Mouse (Mus musculus): ENCODE data around the gene Sh3d21. TPM values are rescaled to one million over a fixed set of nuclear protein-coding genes. Genes with fewer than 3 reads are reported as not detected.

The Sh3d21 gene
- polyA plus RNA-seq, 1 experiment from 2014 or later = 1.1 TPM

DNA sequence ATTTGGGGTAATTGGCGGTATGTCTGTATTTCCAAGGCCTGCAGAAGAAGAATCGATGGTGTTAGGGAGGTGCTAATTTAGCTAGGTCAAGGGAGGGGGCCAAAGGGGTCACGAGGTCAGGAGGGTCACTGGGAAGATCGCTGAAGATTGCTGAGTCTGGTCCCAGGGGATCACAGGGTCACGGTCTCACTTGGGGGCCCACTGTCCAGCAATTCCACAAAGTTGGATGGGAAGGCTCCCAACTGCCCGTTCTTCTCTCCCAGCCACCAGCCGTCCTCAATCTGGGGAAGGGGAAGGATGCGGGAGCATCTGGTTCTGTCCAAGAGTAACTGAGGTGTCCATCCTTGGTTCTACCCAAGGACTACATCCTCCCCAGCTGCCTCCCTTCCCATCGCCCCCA, 1.3 kb downstream of the Sh3d21 start:
- ATAC-seq = no peak
- Histone ChIP-seq H3K36me3 (ENCODE audit: control insufficient read depth, insufficient read depth, low read length) (peaks cover 17% of the 10 kb centered on the region), H3K9ac (ENCODE audit: low read length) (no peak overlapping the region; the same call in 1 of the 2 replicates), H3K4me3 (ENCODE audit: low read depth, low read length) (peak overlapping the region; percentile 47; the same call in 1 of the 2 replicates), H3K4me1 (ENCODE audit: control insufficient read depth, insufficient read depth, low read length) (peaks cover 6% of the 10 kb centered on the region), H3K4me2 (ENCODE audit: low read length) (peak overlapping the region; percentile 98; the same call in 1 of the 2 replicates), H3K27me3 (replicated peaks; ENCODE audit: control insufficient read depth, insufficient read depth, low read length) (no peaks in the 10 kb centered on the region), H3K27ac (ENCODE audit: low read depth, low read length) (no peak overlapping the region), H3K9me3 (replicated peaks; ENCODE audit: control insufficient read depth, low read length) (no peaks in the 10 kb centered on the region)
- WGBS = 78% methylated on average over 8 of the region's 9 CpGs
- DNase-seq (ENCODE audit: low spot score) = no peak

DNA sequence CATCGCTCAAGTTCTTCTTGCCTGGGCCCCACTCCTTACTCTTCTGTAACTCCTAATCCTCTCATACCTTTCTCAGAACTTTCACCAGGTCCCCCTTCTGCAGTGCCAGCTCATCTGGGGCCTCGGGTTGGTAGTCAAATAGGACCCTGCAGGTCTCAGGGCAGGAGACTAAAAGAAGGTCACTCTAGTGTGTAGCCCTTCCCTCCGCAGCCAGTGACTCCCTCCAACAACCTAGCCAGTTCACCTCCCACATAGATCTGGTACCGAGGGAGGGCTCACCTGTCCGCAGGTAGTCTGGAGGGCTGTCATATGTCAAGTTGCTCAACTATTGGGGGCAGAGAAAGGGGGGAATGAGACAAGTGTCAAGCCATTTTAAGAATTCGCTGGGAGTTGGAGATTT, 1.8 kb downstream of the Sh3d21 start:
- peaks cover 12% of the 10 kb centered on the region for H3K36me3 ChIP-seq (ENCODE audit: control insufficient read depth, insufficient read depth, low read length)
- no peak for DNase-seq (ENCODE audit: low spot score)
- H3K9ac ChIP-seq (ENCODE audit: low read length) = no peak overlapping the region
- no peak overlapping the region for H3K4me2 ChIP-seq (ENCODE audit: low read length)
- no peak overlapping the region for H3K27ac ChIP-seq (ENCODE audit: low read depth, low read length)
- no peaks in the 10 kb centered on the region for H3K9me3 ChIP-seq (replicated peaks; ENCODE audit: control insufficient read depth, low read length)
- no peak for ATAC-seq
- WGBS = 87% methylated on average over 6 of the region's 6 CpGs
- no peaks in the 10 kb centered on the region for H3K27me3 ChIP-seq (replicated peaks; ENCODE audit: control insufficient read depth, insufficient read depth, low read length)
- no peak overlapping the region for H3K4me3 ChIP-seq (ENCODE audit: low read depth, low read length)
- H3K4me1 ChIP-seq (ENCODE audit: control insufficient read depth, insufficient read depth, low read length) = peaks cover 6% of the 10 kb centered on the region

DNA sequence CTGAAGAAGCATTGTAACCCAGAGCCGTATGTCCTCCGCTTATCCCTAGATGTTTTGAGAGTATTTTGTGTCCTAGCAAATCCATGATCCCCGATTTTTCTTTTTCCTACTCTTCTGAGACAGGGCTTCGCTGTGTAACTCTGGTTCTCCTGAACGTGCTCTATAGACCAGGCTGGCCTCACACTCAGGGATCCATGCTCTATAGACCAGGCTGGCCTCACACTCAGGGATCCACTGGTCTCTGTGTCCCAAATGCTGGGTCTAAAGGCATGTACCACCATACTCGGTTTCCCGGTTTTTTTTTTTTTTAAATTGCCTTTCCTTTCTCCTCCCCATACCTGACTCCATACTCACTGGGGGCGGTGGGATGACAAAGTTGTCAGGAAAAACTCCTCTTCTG, 2.3 kb downstream of the Sh3d21 start:
- Histone ChIP-seq H3K4me3 (ENCODE audit: low read depth, low read length) (no peak overlapping the region), H3K27ac (ENCODE audit: low read depth, low read length) (no peak overlapping the region), H3K4me2 (ENCODE audit: low read length) (no peak overlapping the region), H3K9ac (ENCODE audit: low read length) (no peak overlapping the region), H3K27me3 (replicated peaks; ENCODE audit: control insufficient read depth, insufficient read depth, low read length) (no peaks in the 10 kb centered on the region), H3K9me3 (replicated peaks; ENCODE audit: control insufficient read depth, low read length) (no peaks in the 10 kb centered on the region), H3K4me1 (ENCODE audit: control insufficient read depth, insufficient read depth, low read length) (peaks cover 6% of the 10 kb centered on the region), H3K36me3 (ENCODE audit: control insufficient read depth, insufficient read depth, low read length) (peaks cover 7% of the 10 kb centered on the region)
- no peak for DNase-seq (ENCODE audit: low spot score)
- no peak for ATAC-seq
- WGBS = 87% methylated on average over 8 of the region's 8 CpGs

DNA sequence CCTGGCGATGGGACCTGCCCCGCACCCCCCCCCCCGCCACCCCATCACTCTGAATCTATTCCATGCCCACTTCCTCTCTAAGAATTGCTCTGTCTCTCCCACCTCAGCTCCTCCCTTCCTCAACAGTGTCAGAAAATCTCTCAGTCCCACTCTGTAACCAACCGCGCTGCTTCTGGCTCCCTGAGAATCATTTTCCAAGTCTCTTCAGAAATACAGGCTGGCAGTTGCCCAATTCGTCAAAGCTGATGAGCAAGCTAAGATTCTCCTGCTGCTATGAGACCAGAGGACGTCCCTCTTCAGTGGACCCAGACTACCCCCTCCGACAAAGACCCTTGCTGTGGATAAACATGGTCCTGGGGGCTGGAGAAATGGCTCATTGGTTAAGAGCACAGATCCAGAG, 3.8 kb downstream of the Sh3d21 start:
- WGBS = 69% methylated on average over 8 of the region's 8 CpGs
- Histone ChIP-seq H3K4me2 (ENCODE audit: low read length) (no peak overlapping the region), H3K36me3 (ENCODE audit: control insufficient read depth, insufficient read depth, low read length) (no peaks in the 10 kb centered on the region), H3K27ac (ENCODE audit: low read depth, low read length) (no peak overlapping the region), H3K27me3 (replicated peaks; ENCODE audit: control insufficient read depth, insufficient read depth, low read length) (no peaks in the 10 kb centered on the region), H3K9me3 (replicated peaks; ENCODE audit: control insufficient read depth, low read length) (no peaks in the 10 kb centered on the region), H3K4me3 (ENCODE audit: low read depth, low read length) (no peak overlapping the region), H3K4me1 (ENCODE audit: control insufficient read depth, insufficient read depth, low read length) (peaks cover 6% of the 10 kb centered on the region), H3K9ac (ENCODE audit: low read length) (no peak overlapping the region)
- peak; percentile 19 for DNase-seq (ENCODE audit: low spot score)
- ATAC-seq = no peak

DNA sequence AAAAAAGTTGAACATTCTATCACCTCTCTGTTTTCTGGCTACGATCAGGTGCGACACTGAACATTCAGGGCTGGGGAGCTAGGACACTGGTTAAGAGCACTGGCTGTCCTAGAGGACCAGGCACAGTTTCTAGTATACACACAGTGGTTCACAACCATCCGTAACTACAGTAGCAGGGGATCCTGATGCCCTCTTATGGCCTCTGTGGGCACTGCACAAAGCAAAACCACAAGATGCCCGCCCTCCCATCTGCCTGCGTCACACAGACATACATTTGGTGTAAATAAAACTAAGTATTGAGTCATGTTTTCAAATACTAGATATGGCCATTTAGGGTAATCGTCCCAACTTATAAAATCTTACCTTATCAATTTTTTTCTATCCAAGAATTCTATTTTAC, 5.7 kb downstream of the Sh3d21 start:
- H3K4me1 ChIP-seq (ENCODE audit: control insufficient read depth, insufficient read depth, low read length) = no peaks in the 10 kb centered on the region
- no peaks in the 10 kb centered on the region for H3K36me3 ChIP-seq (ENCODE audit: control insufficient read depth, insufficient read depth, low read length)
- no peaks in the 10 kb centered on the region for H3K9me3 ChIP-seq (replicated peaks; ENCODE audit: control insufficient read depth, low read length)
- ATAC-seq = no peak
- no peak overlapping the region for H3K4me3 ChIP-seq (ENCODE audit: low read depth, low read length)
- 85% methylated on average over 6 of the region's 6 CpGs for WGBS
- H3K9ac ChIP-seq (ENCODE audit: low read length) = no peak overlapping the region
- DNase-seq (ENCODE audit: low spot score) = no peak
- H3K27me3 ChIP-seq (replicated peaks; ENCODE audit: control insufficient read depth, insufficient read depth, low read length) = no peaks in the 10 kb centered on the region
- H3K27ac ChIP-seq (ENCODE audit: low read depth, low read length) = no peak overlapping the region
- no peak overlapping the region for H3K4me2 ChIP-seq (ENCODE audit: low read length)

DNA sequence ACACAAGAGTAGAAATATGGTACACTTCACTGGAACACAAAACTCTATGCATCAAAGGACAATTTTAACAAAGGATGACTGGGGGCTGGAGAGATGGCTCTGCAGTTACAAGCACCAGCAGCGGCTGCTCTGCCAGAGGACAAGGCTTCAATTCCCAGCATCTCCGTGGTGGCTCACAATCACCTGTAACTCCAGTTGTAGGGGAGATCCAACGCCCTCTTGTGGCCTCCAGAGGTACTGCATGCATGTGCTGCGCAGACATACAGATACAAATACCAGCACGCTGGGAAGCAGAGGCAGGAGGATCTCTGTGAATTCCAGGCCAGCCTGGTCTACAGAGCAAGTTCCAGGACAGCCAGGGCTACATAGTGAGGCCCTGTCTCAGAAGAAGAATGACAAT, 6.7 kb downstream of the Sh3d21 start:
- no peaks in the 10 kb centered on the region for H3K4me1 ChIP-seq (ENCODE audit: control insufficient read depth, insufficient read depth, low read length)
- no peaks in the 10 kb centered on the region for H3K36me3 ChIP-seq (ENCODE audit: control insufficient read depth, insufficient read depth, low read length)
- no peak for DNase-seq (ENCODE audit: low spot score)
- no peaks in the 10 kb centered on the region for H3K27me3 ChIP-seq (replicated peaks; ENCODE audit: control insufficient read depth, insufficient read depth, low read length)
- H3K4me2 ChIP-seq (ENCODE audit: low read length) = no peak overlapping the region
- H3K4me3 ChIP-seq (ENCODE audit: low read depth, low read length) = no peak overlapping the region
- H3K9me3 ChIP-seq (replicated peaks; ENCODE audit: control insufficient read depth, low read length) = no peaks in the 10 kb centered on the region
- ATAC-seq = no peak
- H3K9ac ChIP-seq (ENCODE audit: low read length) = no peak overlapping the region
- no peak overlapping the region for H3K27ac ChIP-seq (ENCODE audit: low read depth, low read length)
- WGBS = 53% methylated on average over 5 of the region's 5 CpGs

DNA sequence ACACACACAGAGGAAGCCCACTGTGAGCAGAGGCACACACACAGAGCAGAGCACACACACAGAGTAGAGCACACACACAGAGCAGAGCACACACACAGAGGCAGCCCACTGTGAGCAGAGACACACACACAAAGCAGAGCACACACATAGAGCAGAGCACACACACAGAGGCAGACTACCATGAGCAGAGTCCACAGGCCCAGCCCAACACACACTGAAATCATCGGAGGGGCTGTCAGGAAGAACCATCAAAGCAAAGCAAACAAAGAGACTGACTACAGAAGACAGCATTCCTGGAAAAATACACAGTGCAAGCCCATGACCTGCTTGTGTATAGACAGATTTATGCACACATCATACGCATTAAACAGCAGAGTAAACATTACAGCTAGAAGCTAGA, 7.4 kb downstream of the Sh3d21 start:
- H3K4me3 ChIP-seq (ENCODE audit: low read depth, low read length) = no peak overlapping the region
- H3K4me1 ChIP-seq (ENCODE audit: control insufficient read depth, insufficient read depth, low read length) = no peaks in the 10 kb centered on the region
- no peaks in the 10 kb centered on the region for H3K9me3 ChIP-seq (replicated peaks; ENCODE audit: control insufficient read depth, low read length)
- DNase-seq (ENCODE audit: low spot score) = no peak
- H3K27me3 ChIP-seq (replicated peaks; ENCODE audit: control insufficient read depth, insufficient read depth, low read length) = no peaks in the 10 kb centered on the region
- WGBS = 68% methylated on average over 2 of the region's 2 CpGs
- H3K36me3 ChIP-seq (ENCODE audit: control insufficient read depth, insufficient read depth, low read length) = no peaks in the 10 kb centered on the region
- no peak for ATAC-seq
- H3K4me2 ChIP-seq (ENCODE audit: low read length) = no peak overlapping the region
- peak overlapping the region; percentile 65; the same call in 1 of the 2 replicates for H3K27ac ChIP-seq (ENCODE audit: low read depth, low read length)
- H3K9ac ChIP-seq (ENCODE audit: low read length) = no peak overlapping the region

DNA sequence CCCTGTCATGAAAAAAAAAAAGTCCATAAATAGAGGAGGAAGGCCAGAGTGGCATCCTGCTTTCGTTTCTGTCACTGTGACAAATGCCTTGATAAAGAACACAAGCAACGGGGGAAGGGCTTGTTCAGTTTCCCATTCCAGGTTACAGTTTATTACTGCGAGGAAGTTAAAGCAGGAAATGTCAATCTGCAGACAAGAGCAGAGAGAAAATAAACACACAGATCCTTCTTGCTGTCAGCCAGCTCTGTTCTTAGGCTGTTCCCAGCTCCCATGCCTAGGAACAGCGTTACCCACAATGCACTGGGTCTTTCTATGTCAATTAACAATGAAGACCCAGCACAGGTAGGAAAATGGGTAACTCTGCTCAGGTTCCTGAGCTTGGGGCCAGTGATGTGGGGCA, 8.1 kb downstream of the Sh3d21 start:
- H3K4me3 ChIP-seq (ENCODE audit: low read depth, low read length) = no peak overlapping the region
- DNase-seq (ENCODE audit: low spot score) (peak; percentile 7), ATAC-seq (no peak)
- H3K9me3 ChIP-seq (replicated peaks; ENCODE audit: control insufficient read depth, low read length) = no peaks in the 10 kb centered on the region
- peaks cover 4% of the 10 kb centered on the region; the same call in 1 of the 2 replicates for H3K27me3 ChIP-seq (replicated peaks; ENCODE audit: control insufficient read depth, insufficient read depth, low read length)
- H3K36me3 ChIP-seq (ENCODE audit: control insufficient read depth, insufficient read depth, low read length) = no peaks in the 10 kb centered on the region
- peak overlapping the region; percentile 65; the same call in 1 of the 2 replicates for H3K27ac ChIP-seq (ENCODE audit: low read depth, low read length)
- 79% methylated on average over 4 of the region's 4 CpGs for WGBS
- no peaks in the 10 kb centered on the region for H3K4me1 ChIP-seq (ENCODE audit: control insufficient read depth, insufficient read depth, low read length)
- no peak overlapping the region for H3K4me2 ChIP-seq (ENCODE audit: low read length)
- H3K9ac ChIP-seq (ENCODE audit: low read length) = no peak overlapping the region

DNA sequence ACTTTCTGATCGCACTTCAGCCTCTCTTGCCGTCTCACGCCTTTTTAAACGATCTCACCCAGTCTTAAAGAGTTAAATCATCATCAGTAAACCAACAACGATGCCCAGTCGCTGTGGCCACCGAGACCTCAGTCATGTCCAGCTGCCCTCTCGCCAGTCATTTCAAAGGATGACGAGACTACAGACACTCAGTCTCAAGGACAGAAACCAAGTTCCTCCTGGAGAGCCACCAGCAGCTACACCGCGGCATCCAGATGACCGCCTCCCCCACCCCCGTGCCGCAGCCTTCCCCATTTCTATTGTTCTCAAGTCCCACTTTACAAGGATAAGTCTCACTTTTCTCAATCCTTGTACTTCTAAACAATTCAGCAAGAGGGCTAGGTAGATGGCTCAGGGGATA, 10.4 kb downstream of the Sh3d21 start:
- Histone ChIP-seq H3K4me3 (ENCODE audit: low read depth, low read length) (no peak overlapping the region), H3K4me2 (ENCODE audit: low read length) (no peak overlapping the region), H3K9ac (ENCODE audit: low read length) (no peak overlapping the region), H3K36me3 (ENCODE audit: control insufficient read depth, insufficient read depth, low read length) (no peaks in the 10 kb centered on the region), H3K9me3 (replicated peaks; ENCODE audit: control insufficient read depth, low read length) (no peaks in the 10 kb centered on the region), H3K4me1 (ENCODE audit: control insufficient read depth, insufficient read depth, low read length) (peaks cover 9% of the 10 kb centered on the region), H3K27me3 (replicated peaks; ENCODE audit: control insufficient read depth, insufficient read depth, low read length) (peaks cover 27% of the 10 kb centered on the region), H3K27ac (ENCODE audit: low read depth, low read length) (no peak overlapping the region)
- no peak for ATAC-seq
- WGBS = 62% methylated on average over 14 of the region's 14 CpGs
- no peak for DNase-seq (ENCODE audit: low spot score)

Data from forebrain, embryonic 14.5 days (tissue).